Mouse (Mus musculus) heart, postnatal 4 days (tissue): ENCODE measurements around the gene Ivd. TPM values are rescaled to one million over a fixed set of nuclear protein-coding genes. Genes with fewer than 3 reads are reported as not detected.
A peak's percentile ranks its signal among the peaks of the same experiment; 100 is the strongest.

ENCODE experiments used
- DNase-seq: peaks from one replicate; pipeline ENCODE4 v3.0.0; 2021
- total RNA-seq, 2 experiments: library from RNA; stranded (reverse); gene quantifications; 2 replicates each; pipeline ENCODE4 v1.2.3; 2021

The Ivd gene
- total RNA-seq, 2 experiments from 2014 or later, result 92.0 to 92.6 TPM

DNA sequence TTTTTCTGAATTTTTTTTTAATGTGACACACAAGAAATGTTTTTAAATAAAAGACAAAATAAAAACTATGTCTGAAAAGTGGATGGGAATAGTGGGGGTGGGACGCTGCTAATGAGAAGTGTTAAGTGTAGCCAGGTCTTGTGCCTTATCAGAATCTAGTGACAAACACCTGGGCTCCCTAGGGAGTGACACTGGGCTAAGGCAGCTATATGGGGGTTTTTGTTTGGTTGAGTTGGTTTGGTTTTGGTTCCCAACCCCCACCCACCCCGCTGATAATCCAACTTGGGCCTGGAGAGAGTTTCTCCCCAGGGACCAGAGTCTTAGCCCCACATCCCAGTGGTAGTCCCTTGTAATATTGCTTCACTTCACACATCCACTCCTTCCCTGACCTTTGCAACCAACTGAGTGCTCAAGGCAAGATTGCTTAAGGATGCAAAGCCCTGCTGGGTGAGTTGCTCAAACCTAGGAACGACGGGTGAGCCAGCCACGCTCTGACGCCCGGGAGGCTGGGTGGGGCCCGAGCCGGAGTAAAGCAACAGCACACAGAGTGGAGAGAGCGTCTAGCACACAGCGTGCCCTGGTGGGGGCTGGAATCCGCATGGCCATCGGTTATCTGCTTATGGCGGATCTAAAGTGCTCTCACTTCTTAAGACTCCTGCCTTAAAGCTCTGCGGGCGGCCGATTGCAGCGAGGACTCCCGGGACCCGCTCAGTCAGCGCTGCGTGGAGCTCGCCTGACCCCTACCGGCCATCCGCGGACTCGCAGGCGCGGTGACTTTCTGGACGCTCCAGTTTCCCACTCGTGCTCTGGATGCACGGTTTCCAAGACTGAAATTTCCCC lies 21.3 kb downstream of the Ivd start:
- peak; percentile 93 for DNase-seq

DNA sequence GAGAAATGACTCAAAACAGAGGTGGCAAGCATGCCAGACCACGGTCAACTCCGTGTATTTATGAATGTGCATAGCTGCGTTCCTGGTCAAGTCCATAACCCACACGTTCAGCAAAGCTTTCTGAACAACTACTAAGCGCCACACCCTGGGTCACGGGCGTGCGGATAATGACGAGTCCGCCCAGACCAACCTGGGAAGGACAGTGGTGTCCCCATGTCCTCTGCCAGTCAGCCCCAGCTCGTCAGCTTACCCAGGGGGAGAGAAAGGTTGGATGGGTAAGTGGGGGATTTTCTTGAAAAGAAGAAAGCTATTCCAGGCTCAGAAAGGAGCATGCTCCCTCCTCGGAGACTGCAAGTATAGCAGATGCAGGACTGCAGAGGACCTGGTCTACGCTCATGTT lies 25.7 kb downstream of the Ivd start:
- DNase-seq, result no peak

DNA sequence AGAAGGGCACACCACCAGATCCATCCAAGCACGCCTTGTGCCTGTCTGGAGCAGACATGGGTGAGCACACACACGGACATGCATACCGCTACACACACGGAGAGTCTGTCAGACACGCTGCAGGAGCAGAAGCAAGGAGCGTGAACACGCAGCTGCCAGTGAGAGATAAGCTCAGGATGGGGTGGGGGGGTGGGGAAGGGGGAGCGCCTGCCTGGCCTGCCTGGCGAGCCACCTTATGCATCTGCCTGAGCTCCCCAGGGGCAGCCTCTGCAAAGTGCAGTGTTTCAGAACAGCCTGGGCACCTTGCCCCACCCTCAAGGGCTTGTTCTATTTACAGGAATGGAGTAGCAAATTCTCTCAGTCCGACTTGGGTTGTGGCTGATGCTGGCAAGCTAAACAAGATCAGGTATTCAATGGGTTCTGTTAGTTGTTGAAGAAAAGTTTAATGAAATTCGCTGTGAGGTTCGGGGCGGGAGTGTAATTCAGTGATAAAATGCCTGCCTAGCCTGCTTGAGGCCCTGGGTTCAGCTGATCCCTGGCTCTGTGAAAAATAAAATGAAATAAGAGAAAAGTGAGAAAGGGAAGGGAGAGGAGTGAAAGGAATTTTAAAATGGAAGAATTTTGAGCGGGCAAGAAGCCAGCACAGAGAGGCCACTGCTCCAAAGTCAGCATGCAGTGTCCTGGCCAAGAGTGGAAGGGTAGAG lies 26.2 kb downstream of the Ivd start:
- peak; percentile 53 for DNase-seq

DNA sequence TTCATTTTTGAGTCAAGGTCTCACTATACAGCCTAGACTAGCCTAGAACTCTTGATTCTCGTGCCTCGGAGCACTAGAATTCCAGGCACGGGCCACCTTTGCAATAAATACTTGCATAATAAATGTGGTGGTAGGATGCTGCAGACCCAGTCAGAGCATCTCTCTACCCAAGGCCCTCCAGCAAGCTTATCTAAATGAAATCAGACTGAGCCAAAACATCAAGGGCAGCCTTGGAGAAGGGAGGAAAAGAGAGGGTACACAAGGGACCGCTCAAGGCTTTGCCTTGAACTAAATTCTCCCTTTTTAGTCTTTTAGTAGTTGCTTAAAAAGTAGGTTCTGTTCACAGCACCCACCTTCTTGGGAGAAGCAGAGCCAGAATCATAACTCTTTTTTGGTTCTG lies 29.4 kb downstream of the Ivd start:
- DNase-seq, result no peak

DNA sequence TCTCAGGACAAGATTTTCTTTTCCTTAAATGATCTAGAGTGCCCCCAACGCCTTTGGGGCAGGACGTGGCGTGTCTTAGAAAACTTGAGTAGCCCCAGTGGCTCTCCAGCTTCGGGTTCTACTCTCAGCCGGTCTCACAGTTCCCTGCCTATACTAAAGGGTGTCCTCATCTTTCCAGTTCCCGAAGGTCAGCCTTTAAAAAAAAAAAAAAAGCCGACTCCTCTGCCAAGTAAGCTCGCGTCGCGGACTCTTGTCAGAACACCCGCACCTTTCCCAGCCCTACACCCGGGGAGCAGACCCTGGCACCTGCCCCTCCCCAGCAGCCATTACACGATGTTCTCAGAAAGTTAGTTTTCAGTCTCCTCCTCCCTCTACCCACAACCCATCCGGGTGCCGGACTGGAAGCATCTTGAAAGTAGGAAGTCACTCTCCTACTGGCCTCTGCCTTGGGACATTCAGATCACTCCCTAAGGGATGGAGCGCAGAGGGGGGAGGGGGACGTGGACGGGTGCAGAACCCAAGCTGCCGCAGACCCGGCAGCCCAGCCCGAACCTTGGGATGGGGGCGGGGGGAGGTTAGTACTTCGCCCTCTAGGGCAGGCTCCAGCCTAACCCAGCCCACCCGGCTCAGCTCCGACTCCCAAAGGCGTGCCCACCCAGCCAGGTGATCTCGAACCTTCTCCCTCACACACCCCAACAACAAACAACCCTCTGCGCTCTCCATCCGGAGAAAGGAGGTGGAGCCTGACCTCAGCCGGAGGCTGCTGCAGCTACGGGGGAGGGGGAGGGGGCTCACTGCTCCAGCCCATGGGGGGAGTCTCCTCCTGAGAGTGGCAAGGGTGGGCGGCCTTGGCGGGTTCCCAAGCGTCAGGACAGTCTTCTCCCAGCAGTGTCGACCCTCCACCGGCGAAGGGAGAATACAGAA lies 34.5 kb downstream of the Ivd start:
- peak; percentile 37 for DNase-seq

DNA sequence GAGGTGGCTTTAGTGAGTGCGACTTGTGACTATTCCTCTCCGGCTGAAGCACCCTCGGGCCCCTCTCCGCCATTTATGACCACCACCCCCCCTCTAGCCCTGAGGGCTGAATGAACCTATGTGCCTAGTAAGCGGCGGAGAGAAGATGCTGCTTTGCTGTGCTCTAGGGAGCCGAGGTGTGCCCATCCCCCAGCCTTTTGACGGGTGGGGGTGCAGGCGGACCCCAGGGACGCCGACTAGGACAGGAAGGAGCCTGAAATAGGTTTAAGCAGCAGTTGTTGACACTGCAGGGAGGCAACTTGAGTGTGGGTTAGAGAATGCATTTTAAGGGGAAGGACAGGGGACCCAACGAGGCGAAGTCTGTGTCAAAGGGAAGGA lies 35.1 kb downstream of the Ivd start:
- no peak for DNase-seq

DNA sequence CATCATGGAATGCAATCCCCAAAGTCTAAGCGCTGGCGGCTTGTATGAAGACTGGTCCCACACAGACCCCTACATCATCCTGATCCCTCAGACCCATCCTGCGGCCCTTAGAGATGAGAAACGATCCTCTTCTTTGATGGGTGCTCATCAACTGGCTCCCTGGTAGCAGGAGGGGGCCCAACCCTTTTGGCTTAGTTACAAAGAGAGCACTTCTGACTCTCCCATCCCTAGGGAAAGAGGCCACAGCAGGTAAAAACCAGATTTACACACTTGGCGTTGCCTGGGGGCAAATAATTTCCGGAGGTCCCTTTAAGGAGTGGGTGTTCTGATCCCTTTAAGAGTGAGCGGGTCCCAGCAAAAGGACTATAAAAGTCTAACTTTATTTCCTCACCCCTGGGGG lies 35.6 kb downstream of the Ivd start:
- no peak for DNase-seq

- no peak for DNase-seq
Observed at GRCm38 (mm10) chr2:118897808-118898207, 36.1 kb downstream of the Ivd start.

- no peak for DNase-seq
Observed at GRCm38 (mm10) chr2:118898771-118899170, 37.0 kb downstream of the Ivd start.

DNA sequence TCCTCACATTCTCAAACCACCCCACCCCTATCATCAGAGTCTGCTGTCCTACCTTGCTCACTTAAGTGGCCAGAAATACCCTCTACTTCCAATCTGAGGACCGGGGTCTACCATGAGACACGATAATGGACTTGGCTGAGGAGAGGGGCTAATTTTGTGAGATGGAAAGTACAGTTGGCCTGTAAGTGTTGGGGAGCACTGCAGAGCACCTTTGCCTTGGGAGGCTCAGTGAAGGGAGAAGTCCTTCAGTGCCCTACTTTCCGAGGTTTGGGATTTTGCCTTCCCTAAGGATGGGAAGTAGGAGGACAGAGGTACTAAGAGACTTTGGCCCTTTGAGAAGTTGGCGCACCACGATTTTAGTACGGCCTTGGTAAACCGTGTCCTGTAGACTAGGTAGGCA lies 37.6 kb downstream of the Ivd start:
- DNase-seq, result no peak

GRCm38 (mm10) chr2:118899981-118900825 lies 38.4 kb downstream of the Ivd start, which contains the start of gene Bahd1:
Bahd1 (plus strand) TSS chr2:118900377.
- DNase-seq, result peak; percentile 36

DNA sequence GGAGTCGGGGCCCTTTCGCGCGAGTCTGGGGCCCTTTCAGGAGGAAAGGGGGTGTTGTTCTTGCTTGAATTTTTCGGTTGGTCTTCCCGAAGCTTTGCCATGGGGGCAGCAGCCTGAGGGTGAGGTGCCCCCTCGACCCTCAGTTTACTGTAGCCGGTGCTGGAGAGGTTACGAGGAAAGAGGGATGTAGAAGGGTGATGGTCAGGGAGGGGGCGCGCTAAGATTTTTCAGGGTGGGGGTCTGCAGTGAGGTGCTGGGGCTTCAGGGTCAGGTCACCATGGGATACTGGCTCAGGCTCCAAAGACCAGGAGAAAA lies 39.0 kb downstream of the Ivd start:
- no peak for DNase-seq

GRCm38 (mm10) chr2:118901175-118902031 lies 39.6 kb downstream of the Ivd start:
- peak; percentile 98 for DNase-seq

DNA sequence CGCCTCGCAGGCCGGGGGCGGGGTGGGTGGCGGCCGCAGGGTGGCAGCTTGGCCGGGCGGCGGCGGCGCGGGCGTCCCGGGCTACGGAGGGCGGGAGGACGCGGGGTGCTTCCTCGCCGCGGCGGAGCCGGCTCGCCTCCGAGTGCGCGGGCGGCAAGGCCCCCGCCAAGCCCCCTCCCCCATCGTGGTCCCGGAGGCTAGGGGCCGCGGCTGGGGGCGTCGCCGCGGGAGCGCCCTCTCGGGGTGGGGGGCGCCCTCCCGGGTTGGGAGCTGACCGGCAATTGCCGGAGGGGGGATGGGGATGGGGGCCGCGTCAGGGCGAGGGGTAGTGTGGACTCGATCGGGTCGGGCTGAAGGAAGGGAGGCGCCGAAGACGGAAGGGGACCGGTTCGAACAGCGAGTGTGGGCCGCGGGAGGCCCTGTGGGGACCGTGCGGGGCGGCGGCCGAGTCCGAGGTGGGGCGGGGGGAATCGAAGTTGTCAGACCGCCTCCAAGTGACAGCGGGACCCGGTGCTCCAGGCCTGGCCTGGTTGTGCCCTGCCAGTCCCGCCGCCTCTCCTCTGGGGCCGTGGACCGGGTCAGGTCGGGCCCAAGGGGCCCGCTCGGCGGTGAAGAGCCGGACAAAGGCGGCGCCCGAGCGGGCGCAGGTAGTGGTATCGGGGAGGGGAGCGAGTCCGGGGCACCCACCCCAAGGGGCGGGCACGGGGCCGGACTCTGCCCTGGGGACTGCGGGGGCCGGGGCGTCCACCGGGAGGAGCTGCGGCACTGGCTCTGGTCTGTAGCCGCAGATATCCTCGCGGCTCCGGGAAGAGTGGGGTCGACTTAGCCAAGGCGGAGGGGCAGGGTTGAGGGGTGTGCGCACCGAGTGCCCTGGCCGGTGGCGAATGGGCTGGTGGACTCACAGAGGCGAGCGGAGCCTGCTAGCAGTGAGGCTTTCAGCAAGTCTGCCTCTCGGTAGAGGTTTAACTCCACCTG lies 40.6 kb downstream of the Ivd start:
- DNase-seq, result peak; percentile 70

DNA sequence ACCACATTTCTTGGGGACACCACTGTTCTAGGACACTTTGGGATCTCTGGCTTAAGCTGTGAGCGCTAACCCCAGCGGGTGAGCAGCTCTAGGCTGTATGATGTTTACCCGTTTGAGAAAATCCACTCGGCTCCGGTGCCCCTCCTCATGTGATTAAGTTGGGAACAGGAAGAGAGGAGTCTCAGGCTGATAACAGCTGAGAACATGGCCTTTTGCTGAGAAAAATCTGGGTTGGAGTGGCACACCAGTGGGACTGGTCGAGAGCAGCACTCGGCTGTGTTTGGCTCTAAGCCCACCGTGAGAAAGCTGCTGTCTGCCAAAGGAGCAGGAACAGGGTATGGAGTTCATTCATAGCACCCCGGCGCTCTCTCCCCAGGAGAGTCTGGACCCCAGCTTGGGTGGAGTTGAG lies 41.6 kb downstream of the Ivd start:
- DNase-seq, result peak; percentile 51

GRCm38 (mm10) chr2:118905433-118906117 lies 43.8 kb downstream of the Ivd start:
- DNase-seq, result no peak

- no peak for DNase-seq
Observed at GRCm38 (mm10) chr2:118906118-118906492, 44.4 kb downstream of the Ivd start.

GRCm38 (mm10) chr2:118907781-118908180 lies 46.0 kb downstream of the Ivd start:
- DNase-seq, result no peak

DNA sequence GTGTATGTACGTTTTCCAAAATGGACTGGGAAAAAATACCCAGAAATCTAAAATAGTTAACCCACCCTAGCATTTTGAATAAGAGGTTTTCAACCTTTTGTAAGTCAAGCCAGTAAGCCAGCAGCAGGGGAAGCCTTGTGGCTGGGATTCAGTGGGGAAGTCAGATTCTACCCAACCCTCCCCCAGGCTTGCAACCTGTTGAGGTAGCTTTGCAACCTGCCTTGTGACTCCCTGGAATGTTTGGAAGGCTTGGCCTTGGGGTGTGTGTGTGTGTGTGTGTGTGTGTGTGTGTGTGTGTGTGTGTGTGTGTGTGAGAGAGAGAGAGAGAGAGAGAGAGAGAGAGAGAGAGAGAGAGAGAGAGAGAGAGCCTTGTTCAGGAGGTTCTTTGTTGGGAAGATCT lies 47.4 kb downstream of the Ivd start:
- no peak for DNase-seq
